ENCODE assay signal across 9 mouse cellular contexts in genomic region chr6:29195146-29195545, GRCm38 (mm10). TPM values are rescaled to one million over a fixed set of nuclear protein-coding genes. Genes with fewer than 3 reads are reported as not detected.
DNase-seq lines count a peak whose midpoint lies in the region.
"Had no signal": no experiment of that assay in that cellular context is flagged by ENCODE, and none has a peak within 500 bp of the region (broad histone marks: within the 10 kb centered on the region; RNA-seq: fewer than 3 reads in every experiment).

No protein-coding gene starts in this region.

- peak; percentile 3 for DNase-seq in heart, postnatal 4 days
- no peak for DNase-seq in heart, adult 18-20 months
- peak; percentile 0 for DNase-seq in lung, postnatal 10 days
- no peak for DNase-seq in lung, postnatal 14 days
- peak; percentile 16 for DNase-seq in testis, postnatal 10 days (ENCODE audit: low spot score)
- DNase-seq in testis, postnatal 14 days (ENCODE audit: low spot score): no peak
- no peak for DNase-seq in cerebellum, postnatal 4 days (ENCODE audit: low spot score in 2 of 2)
- DNase-seq: lung, embryonic 14.5 days; thymus, postnatal 36 days had no signal

RNA-seq across cellular contexts. Expression of gene Prrt4, which starts 15.8 kb away (rescaled TPM):
- total RNA-seq in heart, postnatal 4 days (2021): 1 to 10 TPM; 7.3 to 7.7 TPM
- 1 to 10 TPM; 1.3 to 1.7 TPM for total RNA-seq in heart, adult 18-20 months (2021)

RNA-seq across cellular contexts. Expression of gene Impdh1, which starts 21.0 kb away (rescaled TPM):
- total RNA-seq in heart, postnatal 4 days (2021): 10 to 100 TPM; 29.5 to 30.6 TPM
- total RNA-seq in heart, adult 18-20 months (2021): 10 to 100 TPM; 18.8 to 19.6 TPM

RNA-seq across cellular contexts. Expression of gene Rbm28, which starts 30.3 kb away (rescaled TPM):
- 10 to 100 TPM; 30.3 to 32.5 TPM for total RNA-seq in heart, postnatal 4 days (2021)
- total RNA-seq in heart, adult 18-20 months (2021): 10 to 100 TPM; 16.2 to 19.5 TPM

Comparison
In these comparisons a context has a peak if more than half of its experiments do, and no peak if none do; other contexts are left out.
1. DNase-seq: peak in heart, postnatal 4 days (single experiment), lung, postnatal 10 days (single experiment) and testis, postnatal 10 days (single experiment); none in heart, adult 18-20 months (0 of 2), lung, postnatal 14 days (single experiment), testis, postnatal 14 days (single experiment) and cerebellum, postnatal 4 days (0 of 2).